Comparison of ENCODE assay signal across 16 mouse cellular contexts in the genomic region with DNA sequence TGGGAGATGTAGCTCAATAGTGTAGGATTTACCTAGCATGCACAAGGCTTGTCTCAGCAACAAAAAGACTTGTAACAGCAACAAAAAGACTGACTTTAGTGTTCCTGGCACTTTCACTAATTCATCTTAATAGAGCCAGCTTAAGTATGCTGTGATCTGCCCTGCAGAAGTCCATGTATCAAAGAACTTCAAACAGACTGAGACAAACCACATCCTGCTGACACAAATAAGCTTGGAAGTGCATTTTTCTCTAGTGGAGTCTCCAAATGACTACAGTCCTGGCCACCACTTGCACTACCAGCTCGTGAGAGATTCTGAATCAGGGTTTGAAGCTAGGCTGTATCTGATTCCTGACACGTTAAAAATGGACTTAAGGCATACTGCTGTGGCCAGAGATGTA.
"Had no signal": no experiment of that assay in that cellular context is flagged by ENCODE, and none has a peak within 500 bp of the region (broad histone marks: within the 10 kb centered on the region; RNA-seq: fewer than 3 reads in every experiment).

No protein-coding gene starts in this region.

- H3K4me3 ChIP-seq: kidney, embryonic 15.5 days; limb, embryonic 12.5 days; liver, embryonic 13.5 days; lung, embryonic 15.5 days; midbrain, embryonic 10.5 days; neural tube, embryonic 13.5 days; stomach, embryonic 15.5 days had no signal

- H3K4me1 ChIP-seq: kidney, embryonic 15.5 days; limb, embryonic 12.5 days; lung, embryonic 15.5 days; midbrain, embryonic 10.5 days; neural tube, embryonic 13.5 days; stomach, embryonic 15.5 days had no signal

- H3K9ac ChIP-seq: kidney, embryonic 15.5 days; limb, embryonic 12.5 days; liver, embryonic 13.5 days; liver, postnatal 0 days; lung, embryonic 15.5 days; neural tube, embryonic 13.5 days; stomach, embryonic 15.5 days had no signal

- H3K9me3 ChIP-seq: kidney, embryonic 15.5 days; limb, embryonic 12.5 days; liver, embryonic 13.5 days; lung, embryonic 15.5 days; midbrain, embryonic 10.5 days; neural tube, embryonic 13.5 days; stomach, embryonic 15.5 days had no signal

- DNase-seq: kidney, adult 2 months; kidney, postnatal 14 days; liver; liver, embryonic 13.5 days; liver, postnatal 0 days; midbrain, embryonic 14.5 days; retina, postnatal 1 day; right cerebral cortex, postnatal 4 days; spleen, adult 18-20 months; thymus, postnatal 25 days had no signal

- ATAC-seq: liver, postnatal 0 days had no signal

- H3K4me2 ChIP-seq: kidney, embryonic 15.5 days; limb, embryonic 12.5 days; liver, embryonic 13.5 days; lung, embryonic 15.5 days; neural tube, embryonic 13.5 days; stomach, embryonic 15.5 days had no signal

- H3K27me3 ChIP-seq: kidney, embryonic 15.5 days; limb, embryonic 12.5 days; liver, embryonic 13.5 days; lung, embryonic 15.5 days; neural tube, embryonic 13.5 days; stomach, embryonic 15.5 days had no signal

- H3K27ac ChIP-seq: kidney, embryonic 15.5 days; limb, embryonic 12.5 days; liver, embryonic 13.5 days; lung, embryonic 15.5 days; midbrain, embryonic 10.5 days; neural tube, embryonic 13.5 days; stomach, embryonic 15.5 days had no signal
